Mouse (Mus musculus): ENCODE measurements around the gene Lama2.
A peak's percentile ranks its signal among the peaks of the same experiment; 100 is the strongest.

The Lama2 gene

DNA sequence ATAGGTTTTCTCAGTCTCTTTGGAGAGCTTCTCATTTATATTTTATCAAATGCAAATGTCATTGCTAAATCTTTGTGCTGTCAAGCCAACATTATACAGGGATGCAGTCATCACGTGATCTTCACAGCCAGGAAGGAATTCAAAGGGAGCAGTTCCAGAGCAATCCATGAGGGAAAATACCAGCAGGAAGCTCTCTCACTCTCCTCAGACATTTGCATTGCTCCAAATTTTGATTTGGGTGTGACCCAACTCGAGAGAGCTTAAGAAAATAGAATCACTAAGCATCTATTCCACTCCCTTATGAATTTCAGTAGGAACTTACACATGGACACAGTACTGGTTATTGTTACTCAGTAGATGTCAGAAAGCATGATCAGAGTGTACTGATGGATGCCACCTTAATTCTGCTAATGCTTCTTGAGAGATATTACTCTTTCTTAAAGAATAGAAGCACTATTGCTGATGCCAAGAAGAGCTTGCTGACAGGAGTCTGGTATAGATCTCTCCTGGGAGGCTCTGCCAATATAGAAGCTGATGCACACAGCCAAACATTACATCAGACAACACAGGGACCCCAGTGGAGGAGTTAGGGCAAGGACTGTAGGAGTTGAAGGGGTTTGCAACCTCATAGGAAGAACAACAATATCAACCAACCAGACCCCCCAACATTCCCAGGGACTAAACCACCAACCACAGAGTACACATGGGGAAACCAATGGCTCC lies 236.5 kb downstream of the Lama2 start:
- DNase-seq (ENCODE audit: low spot score): no peak

DNA sequence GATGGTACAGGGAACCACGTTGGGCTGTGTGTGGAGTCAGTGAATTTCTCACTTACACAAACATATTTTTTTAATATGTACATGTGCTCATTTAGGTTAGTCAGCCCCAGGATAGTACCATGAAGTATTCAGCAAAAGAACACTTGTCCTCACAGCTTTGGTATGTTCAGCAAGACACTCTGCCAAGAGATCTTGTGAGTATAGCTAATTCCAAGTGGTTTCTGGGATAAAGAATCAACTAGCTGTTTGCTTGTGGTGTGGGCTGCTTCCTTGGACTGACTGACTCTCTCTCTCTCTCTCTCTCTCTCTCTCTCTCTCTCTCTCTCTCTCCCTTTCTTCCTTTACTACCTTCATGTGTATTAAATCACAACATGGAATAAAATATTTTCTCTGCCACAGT lies 241.3 kb downstream of the Lama2 start:
- no peak for DNase-seq (ENCODE audit: low spot score)

DNA sequence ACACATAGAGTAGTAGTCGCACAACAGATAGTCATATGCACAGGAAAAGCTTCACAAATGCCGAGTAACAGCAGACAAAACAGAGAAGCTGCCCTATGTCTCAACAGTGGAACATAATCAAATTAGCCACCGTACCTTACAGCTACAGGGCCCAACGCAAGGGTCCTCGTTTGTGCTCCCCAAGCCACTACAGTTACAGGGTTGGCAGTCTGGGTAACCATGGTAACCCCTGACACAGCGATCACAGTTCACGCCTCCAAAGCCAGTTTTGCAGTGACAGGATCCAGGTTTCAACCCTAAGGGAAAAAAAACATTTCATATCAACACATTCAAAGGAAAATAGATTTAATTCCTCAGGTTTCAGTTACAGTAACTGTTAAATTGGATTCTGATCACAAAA lies 275.3 kb downstream of the Lama2 start:
- peak; percentile 54 for DNase-seq (ENCODE audit: low spot score)

DNA sequence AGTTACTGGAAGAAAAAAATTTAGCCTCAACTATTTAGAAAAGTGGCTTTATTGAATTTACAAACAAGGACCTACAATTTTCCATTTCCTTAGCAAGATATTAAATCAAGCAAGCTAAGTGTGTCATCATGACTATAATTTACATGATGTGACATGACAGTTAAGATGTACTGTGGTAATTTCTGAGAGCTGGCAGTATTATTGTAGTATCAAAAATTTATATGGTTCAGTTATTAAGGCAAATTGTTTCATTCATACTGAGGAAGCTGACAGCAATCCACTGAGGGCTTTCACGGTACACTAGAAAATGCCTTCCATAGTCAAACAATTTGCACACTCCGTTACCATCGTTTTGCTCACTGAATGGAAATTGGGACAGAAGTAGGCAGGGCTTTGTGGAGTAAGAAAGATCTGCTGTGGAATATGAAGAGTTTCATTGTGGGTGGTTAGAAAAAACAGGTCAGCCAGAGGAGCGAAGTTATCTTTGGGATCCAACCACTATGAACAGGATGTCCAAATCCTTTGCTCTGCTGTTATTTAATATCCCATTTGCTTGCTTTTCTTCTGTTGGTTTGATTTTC lies 297.1 kb downstream of the Lama2 start:
- DNase-seq (ENCODE audit: low spot score): peak; percentile 79

DNA sequence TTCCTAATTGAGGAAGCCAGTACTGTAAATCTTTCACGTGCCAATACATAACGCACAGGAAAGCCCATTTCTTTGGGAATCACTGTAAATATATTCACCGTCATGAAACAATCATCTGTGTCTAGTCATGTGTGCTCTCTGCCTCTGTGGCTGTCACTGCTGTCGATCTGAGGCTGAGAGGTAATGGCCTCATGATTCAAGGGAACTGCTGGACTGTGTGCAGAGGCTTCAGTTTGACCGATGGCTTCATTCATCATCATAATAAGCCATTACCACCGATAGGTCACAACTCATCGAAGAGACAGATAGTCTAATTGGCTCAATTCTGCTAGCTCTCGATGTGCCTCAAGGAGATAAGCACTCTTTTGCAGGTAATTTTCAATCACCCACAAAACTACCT lies 312.1 kb downstream of the Lama2 start:
- DNase-seq (ENCODE audit: low spot score): peak; percentile 76

DNA sequence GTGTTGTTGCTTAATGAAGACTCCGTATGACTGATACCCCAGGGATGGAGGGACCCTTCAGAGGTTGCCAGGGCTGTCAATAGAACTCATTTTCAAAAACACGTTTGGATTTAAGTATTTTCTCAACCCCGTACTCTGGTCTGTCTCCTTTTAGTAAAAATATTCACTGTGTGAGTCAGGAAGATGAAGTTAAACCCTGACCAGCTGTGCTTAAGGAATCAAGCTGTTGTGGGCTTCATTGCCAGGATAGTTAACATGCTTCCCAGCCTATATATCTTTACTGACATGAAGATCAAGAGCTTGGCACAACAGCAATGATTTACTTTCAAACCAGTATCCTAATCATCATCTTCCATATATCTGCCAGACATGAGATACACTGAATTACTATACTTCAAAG lies 314.3 kb downstream of the Lama2 start:
- no peak for DNase-seq (ENCODE audit: low spot score)

DNA sequence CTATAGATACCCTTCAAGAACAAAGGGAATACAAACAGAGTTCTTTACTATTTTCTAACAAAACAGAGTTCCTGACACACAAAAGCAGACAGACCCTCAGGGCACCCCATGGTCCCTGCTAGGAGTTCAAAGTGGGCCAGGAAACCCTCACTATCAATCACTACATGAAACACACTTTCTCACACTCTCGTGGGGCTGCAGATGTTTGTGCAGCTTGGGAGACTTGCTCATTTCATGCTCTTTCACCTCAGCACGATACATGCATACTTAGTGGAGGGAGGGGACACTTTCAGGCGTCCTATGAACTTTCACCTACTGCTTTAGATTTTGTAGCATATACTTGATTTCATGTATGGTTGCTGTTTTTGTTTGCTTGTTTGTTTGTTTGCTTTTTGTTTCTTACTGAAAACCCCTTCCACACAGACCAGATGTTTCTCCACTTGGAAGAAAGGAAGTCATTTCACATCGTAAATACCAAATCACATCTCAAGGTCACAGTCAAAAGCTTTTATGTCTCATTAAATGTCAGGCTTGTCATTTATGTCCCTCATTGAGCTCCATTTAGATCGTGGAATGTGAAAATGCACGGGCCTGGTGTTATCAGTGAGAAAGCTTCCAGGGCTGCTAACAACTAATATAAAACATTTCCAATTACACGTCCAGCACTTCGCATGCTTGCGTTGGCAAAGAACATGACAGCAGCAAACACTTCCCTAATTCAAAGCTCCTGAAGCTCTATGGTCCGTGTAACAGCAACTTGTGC lies 334.3 kb downstream of the Lama2 start:
- DNase-seq (ENCODE audit: low spot score): no peak

DNA sequence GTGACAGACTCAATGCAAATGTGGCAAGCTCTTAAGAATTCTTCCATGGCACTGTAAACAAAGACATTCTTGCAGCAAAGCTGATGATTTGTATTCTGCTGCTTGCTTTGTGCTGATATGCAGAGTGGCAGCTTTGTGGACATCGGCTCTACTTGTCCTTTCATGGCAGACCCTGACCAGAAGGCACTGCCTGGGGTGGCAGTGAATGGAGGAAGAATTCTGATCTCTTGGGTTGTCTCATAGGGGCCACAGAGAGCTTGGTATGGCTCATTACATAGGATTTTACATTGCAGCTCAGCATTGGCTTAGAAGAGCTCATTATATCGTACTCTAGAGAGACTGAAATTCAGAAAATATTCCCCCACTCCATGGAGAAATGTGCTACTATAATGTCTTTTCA lies 352.1 kb downstream of the Lama2 start:
- no peak for DNase-seq (ENCODE audit: low spot score)

DNA sequence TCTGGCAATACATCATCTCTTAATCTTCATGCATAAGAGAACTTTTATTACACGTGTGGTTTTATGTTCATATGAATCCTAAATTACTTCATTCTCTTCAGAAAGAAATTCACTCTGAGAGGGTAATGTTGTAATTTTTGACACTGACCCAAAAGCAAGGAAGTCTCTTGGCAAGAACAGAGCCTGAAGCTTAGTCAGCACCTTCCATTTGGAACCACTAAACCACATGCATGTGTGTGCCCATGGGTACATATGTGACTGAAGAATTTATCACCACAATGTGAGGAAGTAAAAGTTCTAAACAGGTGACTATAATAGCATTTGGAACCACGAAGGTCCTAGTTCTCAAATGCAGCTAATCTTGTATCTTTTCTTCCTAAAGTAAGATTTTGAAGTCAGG lies 353.7 kb downstream of the Lama2 start:
- DNase-seq (ENCODE audit: low spot score): no peak

DNA sequence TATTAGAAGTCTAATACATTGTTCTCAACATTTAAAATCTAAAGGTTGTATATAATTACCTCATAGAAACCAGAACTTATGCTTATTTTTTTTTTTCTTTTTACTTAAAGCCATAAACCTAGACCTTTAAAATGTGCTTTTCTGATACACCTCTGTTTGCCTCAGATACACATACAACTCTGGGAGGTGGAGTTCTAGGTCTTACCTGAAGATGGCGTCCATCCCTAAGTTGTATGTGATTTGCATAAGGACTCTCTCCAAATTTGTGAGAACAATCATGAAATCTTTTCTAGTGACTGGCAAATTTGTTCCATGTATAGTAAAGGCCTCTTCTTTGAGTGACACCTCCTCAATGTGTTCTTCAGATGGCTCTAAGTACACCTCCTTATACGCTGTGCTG lies 354.8 kb downstream of the Lama2 start:
- no peak for DNase-seq (ENCODE audit: low spot score)

DNA sequence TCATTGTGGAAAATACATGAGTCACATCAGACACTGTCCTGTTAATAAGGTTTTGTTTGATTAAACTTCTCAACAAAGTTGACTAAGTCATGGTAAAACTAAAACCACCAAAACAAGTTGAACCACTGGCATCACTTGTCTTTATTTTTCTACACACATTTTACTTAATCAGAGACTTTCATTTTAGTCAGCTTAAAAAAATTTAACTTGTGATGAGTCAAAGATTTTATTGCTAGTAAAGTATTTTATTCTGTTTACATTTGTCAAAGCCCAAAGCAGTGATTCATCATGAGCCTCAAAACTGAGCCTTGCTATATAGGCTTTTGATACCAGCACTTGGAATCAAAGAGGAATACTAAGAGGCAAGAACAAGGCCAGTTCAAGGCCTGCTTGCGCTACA lies 369.8 kb downstream of the Lama2 start:
- no peak for DNase-seq (ENCODE audit: low spot score)

DNA sequence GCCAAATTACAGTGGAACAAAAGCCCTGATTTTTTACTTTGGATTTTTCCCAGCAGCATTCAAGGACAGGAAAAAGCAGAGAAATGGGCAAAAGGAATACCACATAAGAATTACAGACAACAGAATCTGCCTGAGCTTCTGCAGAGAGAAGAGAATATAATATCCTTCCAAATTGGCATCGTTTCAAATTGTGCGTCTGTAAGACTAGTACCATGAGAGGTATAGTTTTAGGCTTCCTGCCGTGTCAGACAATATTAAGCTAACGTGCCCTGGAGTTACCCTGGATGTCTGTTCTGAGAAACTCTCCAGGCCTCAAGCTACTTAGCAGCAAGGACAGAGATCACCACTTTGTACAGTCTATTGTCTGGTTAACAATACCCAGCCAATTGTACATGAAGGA lies 384.8 kb downstream of the Lama2 start:
- peak; percentile 26 for DNase-seq (ENCODE audit: low spot score)

DNA sequence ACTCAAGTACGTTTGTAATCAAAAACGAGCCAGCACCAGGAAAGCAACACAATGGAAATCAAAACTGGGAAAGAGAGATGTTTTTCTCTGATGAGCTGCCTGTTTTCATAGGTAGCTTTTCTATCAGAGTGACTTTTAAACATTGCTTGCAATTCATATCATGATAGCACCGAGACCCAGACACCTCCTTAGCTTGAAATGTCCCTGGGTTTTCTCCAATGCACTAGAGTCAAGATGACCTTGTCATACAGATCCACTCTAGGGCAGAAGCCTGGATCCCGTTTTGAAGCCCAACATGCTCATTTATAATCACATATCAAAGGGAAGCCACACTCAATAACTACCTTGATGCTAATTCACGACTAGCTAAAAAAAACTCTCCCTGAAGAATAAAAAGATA lies 386.0 kb downstream of the Lama2 start:
- DNase-seq (ENCODE audit: low spot score): no peak

DNA sequence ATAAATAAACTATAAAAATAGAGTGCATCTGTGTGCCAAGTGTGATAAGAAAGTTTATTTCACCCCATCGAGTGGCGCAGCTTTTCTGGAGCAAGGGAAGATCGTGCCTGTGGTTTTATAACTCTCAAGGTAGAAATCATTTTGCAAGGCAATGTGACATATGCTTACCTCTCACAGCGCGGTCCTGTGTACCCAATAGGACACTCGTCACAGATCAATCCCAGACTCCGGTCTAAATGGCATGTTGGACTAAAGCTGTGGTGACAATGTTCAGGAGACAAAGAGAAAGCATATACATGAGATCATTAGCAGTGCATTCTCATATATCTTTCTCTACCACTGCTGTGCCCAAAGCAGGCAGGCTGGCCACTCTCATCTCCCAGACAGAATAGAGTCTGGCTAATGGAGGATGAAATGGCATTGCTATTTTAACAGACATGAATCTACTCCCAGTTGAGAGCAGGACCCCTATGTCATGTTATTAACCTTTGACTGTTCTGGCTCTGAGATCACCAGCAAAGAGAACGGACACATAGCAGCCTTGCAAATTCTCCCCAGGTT lies 395.7 kb downstream of the Lama2 start:
- DNase-seq (ENCODE audit: low spot score): no peak

DNA sequence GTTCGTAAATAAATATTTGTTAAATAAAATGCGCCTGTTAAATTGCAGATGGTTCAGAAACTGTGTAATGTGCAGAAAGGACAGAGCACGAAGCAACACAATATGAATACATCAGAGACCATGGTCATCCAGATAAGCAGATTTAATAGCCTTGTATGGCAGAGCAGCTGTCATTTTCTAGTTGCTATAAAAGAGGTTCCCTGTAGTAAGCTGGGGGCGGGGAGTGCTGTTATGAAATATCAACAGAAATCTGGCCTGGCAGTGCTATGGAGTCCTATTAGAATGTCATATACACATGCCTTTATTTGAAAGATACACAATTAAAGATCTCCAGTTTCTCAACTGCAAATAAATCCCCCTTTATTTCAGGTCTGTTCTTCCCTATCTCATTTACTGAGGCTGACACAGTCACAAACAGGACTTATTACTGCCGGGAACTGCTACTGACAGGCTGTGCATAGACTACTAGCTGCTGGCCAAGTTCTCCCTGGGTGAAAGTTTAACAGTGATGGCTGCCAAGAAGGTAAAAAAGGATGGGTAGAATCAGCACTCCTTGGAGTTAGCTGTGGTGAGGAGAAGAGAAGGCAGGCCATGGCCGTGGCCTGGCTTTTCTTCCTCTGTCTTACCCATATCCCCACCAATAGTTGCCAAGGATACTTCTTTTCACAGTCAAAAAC lies 396.8 kb downstream of the Lama2 start:
- DNase-seq (ENCODE audit: low spot score): no peak

DNA sequence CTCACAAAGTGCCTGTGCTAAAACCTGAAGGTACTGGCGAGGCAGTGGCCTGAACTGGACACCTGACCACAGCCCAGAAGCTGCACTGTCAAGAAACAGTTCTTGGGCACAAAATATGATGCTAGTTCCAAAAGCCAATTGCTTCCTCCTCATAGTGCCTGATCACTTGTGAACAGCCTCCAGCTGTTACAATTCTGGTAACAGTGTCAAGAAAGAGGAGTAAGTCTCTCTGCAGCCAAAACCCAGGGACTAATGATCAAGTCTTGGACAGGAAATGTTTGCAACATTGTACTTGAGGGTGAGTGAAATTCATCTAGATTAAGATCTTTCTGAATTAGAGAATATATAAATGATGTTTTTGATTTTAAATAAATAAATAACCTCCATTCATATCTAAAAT lies 399.9 kb downstream of the Lama2 start:
- no peak for DNase-seq (ENCODE audit: low spot score)

DNA sequence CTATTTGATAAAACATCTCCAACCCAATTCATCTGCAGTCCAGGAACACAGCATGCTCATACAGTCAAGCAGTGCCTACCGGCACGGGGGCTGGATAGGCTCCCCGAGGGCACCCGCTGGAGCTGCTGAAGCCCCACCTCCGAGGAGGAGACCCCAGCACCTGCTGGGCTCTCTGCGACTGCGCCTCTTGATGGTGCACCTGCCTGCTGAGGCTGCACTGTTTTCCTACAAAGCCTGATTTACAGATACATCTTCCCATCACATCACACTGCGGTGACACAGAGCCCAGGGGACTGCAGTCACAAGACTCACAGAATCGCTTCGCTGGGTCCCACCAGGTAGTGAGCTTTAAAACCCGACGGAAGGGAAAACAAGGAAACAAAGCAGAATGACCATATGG lies 412.2 kb downstream of the Lama2 start:
- DNase-seq (ENCODE audit: low spot score): no peak

DNA sequence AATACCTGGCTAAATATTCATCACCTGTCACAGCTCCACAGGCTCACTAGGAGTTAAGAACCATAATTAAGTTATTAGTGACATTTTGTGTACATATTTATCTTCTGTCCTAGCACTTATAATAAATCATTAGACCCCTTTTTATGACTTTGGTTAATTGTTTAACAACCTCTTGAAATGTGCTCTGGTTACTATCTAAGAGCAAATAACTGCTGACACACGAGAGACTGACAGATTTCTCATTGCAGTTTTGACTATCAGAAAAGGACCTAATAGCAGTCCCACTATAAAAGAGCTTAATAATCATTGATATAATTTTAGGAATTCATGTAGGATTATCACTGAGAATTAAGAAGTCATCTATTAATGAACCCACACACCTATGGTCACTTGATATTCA lies 421.1 kb downstream of the Lama2 start:
- no peak for DNase-seq (ENCODE audit: low spot score)

DNA sequence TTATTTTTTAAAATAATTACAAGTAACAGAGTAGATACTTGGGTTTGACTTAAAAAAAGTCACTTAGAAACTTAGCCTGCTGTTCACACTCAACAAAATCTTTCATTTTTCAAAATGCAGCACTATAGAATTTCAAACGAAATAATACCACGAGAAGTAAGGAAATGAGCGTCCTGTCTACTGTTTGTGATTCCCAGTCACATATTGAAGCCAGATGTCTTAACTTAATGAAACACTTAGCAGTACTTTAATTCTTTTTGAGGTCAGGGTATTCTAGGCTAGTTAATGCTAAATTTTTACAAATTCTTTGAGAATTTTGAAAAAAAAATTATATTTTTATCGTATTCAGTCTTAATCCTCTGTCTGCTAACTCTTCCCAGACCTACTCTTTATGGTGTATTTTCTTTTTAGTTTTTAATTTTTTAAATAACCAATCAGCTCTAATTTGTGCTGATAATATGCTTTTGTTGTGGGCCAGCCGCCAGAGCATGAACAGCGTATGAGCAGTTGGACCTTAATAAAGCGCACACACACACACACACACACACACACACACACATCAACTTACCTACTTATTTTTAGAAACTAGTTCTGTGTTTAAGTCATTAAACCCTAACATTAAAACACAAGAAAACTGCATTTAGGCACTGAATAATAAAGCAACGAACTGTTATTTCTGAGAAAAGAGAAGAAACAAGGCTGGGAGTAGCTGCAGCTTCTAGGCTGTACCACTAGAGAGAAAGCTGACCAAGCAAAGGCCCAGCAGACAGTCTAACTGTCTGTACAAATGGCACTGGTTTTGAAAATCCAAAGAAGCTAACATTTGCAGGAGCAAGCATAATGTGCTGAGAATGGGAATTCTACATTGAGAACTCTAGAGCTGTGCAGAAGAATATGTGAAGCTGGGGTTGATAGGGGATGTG lies 425.3 kb downstream of the Lama2 start:
- peak; percentile 29 for DNase-seq (ENCODE audit: low spot score)

DNA sequence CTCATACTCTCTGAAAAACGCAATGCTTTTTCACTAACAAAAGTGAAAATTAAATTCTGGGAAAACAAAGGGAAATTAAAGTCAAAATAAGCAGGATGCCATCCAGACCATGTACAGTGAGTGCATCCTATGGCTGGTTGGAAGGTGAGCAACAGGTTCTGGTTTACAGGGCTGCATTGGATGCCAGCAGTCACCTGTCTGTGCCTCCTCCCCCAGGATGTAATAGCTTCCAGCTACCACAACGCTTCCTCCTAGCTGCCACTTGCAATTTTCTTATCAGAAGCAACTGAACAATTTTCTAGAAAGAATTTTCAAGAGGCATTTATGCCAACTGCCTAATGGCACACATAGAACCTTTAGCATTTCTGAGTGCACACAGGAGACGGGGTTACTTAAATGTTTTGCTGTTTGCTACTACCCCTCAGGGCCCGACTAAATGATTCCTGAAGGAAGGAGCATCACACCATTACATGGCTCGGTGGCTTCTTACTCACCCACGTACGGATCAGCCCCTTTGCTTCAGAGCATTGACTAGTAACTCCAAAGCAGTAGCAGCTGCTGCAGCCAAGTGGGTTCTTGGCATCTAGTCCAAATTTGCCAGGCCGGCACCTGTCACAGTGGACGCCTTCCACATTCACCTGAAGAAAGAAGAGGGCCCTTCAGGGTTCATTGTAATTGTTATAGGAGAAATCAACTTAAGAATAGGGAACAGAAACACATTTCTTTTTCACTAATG lies 430.8 kb downstream of the Lama2 start:
- DNase-seq (ENCODE audit: low spot score): no peak

DNA sequence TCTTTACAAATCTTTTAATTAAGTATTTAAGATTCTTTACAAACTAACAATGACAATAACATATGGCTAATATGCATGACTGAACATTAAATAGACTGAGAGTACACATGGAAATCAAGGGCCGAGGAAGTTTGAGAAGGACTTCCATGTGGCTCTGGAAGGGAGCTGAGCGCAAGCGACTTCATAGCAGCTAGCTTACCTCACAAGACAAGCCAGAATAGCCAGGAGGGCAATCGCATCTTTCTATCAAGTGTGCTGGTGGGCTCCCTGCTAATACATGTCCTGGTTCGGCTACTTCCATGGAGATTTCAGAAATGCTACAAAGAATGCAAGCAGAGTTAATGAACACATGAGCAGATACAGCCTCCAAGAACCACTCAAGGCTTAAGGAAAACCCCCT lies 435.4 kb downstream of the Lama2 start:
- peak; percentile 24 for DNase-seq (ENCODE audit: low spot score)
